16 mouse cellular contexts compared by ENCODE assay signal in the genomic region with DNA sequence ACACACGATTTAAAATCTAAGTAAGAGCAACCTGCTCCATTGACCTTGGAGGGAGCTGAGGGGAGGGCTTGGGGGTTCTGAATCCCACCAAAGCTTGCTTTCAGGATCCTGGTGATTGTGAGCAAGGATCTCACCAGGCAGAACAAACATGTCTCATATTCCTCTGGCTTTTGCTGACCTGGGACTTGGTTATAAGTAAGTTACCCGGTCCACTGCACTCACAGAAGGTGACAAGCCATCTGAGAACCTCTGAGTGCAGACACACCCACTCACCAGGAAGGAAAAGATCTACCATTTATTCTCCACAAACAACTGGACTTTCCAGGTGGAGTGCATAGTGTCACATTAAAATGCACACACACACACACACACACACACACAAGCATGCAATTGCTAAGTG.
"Had no signal": no experiment of that assay in that cellular context is flagged by ENCODE, and none has a peak within 500 bp of the region (broad histone marks: within the 10 kb centered on the region; RNA-seq: fewer than 3 reads in every experiment).

No protein-coding gene starts in this region.

- H3K36me3 ChIP-seq: lung, embryonic 15.5 days; midbrain, embryonic 13.5 days; midbrain, embryonic 15.5 days; neural tube, embryonic 12.5 days; stomach, embryonic 15.5 days had no signal

- H3K4me1 ChIP-seq: lung, embryonic 15.5 days; midbrain, embryonic 13.5 days; midbrain, embryonic 15.5 days; neural tube, embryonic 12.5 days; stomach, embryonic 15.5 days had no signal

- H3K9me3 ChIP-seq: lung, embryonic 15.5 days; midbrain, embryonic 13.5 days; midbrain, embryonic 15.5 days; neural tube, embryonic 12.5 days; stomach, embryonic 15.5 days had no signal

- ATAC-seq: lung, postnatal 0 days; midbrain, embryonic 13.5 days; midbrain, embryonic 15.5 days had no signal

- H3K9ac ChIP-seq: lung, embryonic 15.5 days; midbrain, embryonic 13.5 days; midbrain, embryonic 15.5 days; neural tube, embryonic 12.5 days; stomach, embryonic 15.5 days had no signal

- H3K4me2 ChIP-seq: lung, embryonic 15.5 days; midbrain, embryonic 11.5 days; midbrain, embryonic 13.5 days; midbrain, embryonic 15.5 days; neural tube, embryonic 12.5 days; stomach, embryonic 15.5 days had no signal

- H3K27me3 ChIP-seq: lung, embryonic 15.5 days; midbrain, embryonic 13.5 days; midbrain, embryonic 15.5 days; neural tube, embryonic 12.5 days; stomach, embryonic 15.5 days had no signal

- H3K4me3 ChIP-seq: lung, embryonic 15.5 days; megakaryocyte, embryonic 14.5 days; midbrain, embryonic 13.5 days; midbrain, embryonic 15.5 days; neural tube, embryonic 12.5 days; stomach, embryonic 15.5 days had no signal

- DNase-seq: lung, adult 2 months; lung, postnatal 14 days; lung, postnatal 36 days; right cerebral cortex, postnatal 14 days; thymus, adult 18-20 months; thymus, postnatal 14 days; thymus, postnatal 36 days had no signal

- H3K27ac ChIP-seq: lung, embryonic 15.5 days; macrophage; midbrain, embryonic 13.5 days; midbrain, embryonic 15.5 days; neural tube, embryonic 12.5 days; stomach, embryonic 15.5 days had no signal
